In genomic region chr12:77134306-77135010, GRCm38 (mm10) we compare ENCODE assay signal across 23 mouse cellular contexts.
DNase-seq lines count a peak whose midpoint lies in the region; ATAC-seq and TF ChIP-seq lines count a peak whose summit lies in the region.
"Had no signal": no experiment of that assay in that cellular context is flagged by ENCODE, and none has a peak within 500 bp of the region (broad histone marks: within the 10 kb centered on the region; RNA-seq: fewer than 3 reads in every experiment).

No protein-coding gene starts in this region.

- TF ChIP-seq CTCF in small intestine, adult 2 months (IDR thresholded peaks at IDR 0.05; ENCODE audit: extremely low read depth, insufficient read length, insufficient replicate concordance, low read depth, low read length): no peak
- TF ChIP-seq CTCF in forebrain, postnatal 0 days (IDR thresholded peaks at IDR 0.05; ENCODE audit: low read depth): no peak

- no peaks in the 10 kb centered on the region for H3K27me3 ChIP-seq in limb, embryonic 14.5 days (ENCODE audit: control insufficient read depth, insufficient read depth, low read length)
- H3K27me3 ChIP-seq in limb, embryonic 10.5 days (ENCODE audit: low read depth, poor library complexity, severe bottlenecking): no peaks in the 10 kb centered on the region
- H3K27me3 ChIP-seq in small intestine, adult 2 months (ENCODE audit: control insufficient read depth, insufficient read depth, low read length): no peaks in the 10 kb centered on the region
- H3K27me3 ChIP-seq in forebrain, postnatal 0 days (ENCODE audit: insufficient read depth, low read length): no peaks in the 10 kb centered on the region
- H3K27me3 ChIP-seq: limb, embryonic 12.5 days; lung, embryonic 15.5 days; midbrain, embryonic 13.5 days had no signal

- TF ChIP-seq POLR2A in limb, embryonic 14.5 days (IDR thresholded peaks at IDR 0.05; ENCODE audit: borderline replicate concordance, extremely low read depth, insufficient read depth, insufficient read length): no peak
- TF ChIP-seq POLR2A in small intestine, adult 2 months (IDR thresholded peaks at IDR 0.05; ENCODE audit: low read depth, low read length): no peak

- H3K4me2 ChIP-seq in limb, embryonic 14.5 days (replicated peaks; ENCODE audit: low read depth, low read length, severe bottlenecking): no peak overlapping the region
- no peak overlapping the region for H3K4me2 ChIP-seq in forebrain, postnatal 0 days (ENCODE audit: low read depth)
- H3K4me2 ChIP-seq: limb, embryonic 12.5 days; lung, embryonic 15.5 days; midbrain, embryonic 13.5 days had no signal

- H3K9me3 ChIP-seq in limb, embryonic 14.5 days (ENCODE audit: control insufficient read depth, low read length): no peaks in the 10 kb centered on the region
- no peaks in the 10 kb centered on the region for H3K9me3 ChIP-seq in limb, embryonic 10.5 days (replicated peaks)
- no peaks in the 10 kb centered on the region for H3K9me3 ChIP-seq in forebrain, postnatal 0 days (ENCODE audit: low read length)
- H3K9me3 ChIP-seq: limb, embryonic 12.5 days; lung, embryonic 15.5 days; midbrain, embryonic 13.5 days had no signal

- H3K36me3 ChIP-seq in limb, embryonic 14.5 days (ENCODE audit: control insufficient read depth, insufficient read depth, low read length): no peaks in the 10 kb centered on the region
- H3K36me3 ChIP-seq in limb, embryonic 10.5 days: no peaks in the 10 kb centered on the region
- no peaks in the 10 kb centered on the region for H3K36me3 ChIP-seq in small intestine, adult 2 months (ENCODE audit: control insufficient read depth, insufficient read depth, low read length)
- no peaks in the 10 kb centered on the region for H3K36me3 ChIP-seq in forebrain, postnatal 0 days (ENCODE audit: insufficient read depth)
- H3K36me3 ChIP-seq: limb, embryonic 12.5 days; lung, embryonic 15.5 days; midbrain, embryonic 13.5 days had no signal

- WGBS in limb, embryonic 14.5 days: 67% methylated on average over 9 of the region's 9 CpGs
- 81% methylated on average over 9 of the region's 9 CpGs for WGBS in limb, embryonic 10.5 days
- 59% methylated on average over 9 of the region's 9 CpGs for WGBS in small intestine, adult 2 months
- 92% methylated on average over 9 of the region's 9 CpGs for WGBS in forebrain, postnatal 0 days

- H3K4me1 ChIP-seq in limb, embryonic 14.5 days (ENCODE audit: control insufficient read depth, insufficient read depth, low read length): no peaks in the 10 kb centered on the region
- 0 out of 2 replicates have a peak, but pooled peaks cover 2% of the 10 kb centered on the region for H3K4me1 ChIP-seq in limb, embryonic 10.5 days
- peaks cover 26% of the 10 kb centered on the region; the same call in 1 of the 2 replicates for H3K4me1 ChIP-seq in small intestine, adult 2 months (ENCODE audit: control insufficient read depth, insufficient read depth, insufficient read length, low read length)
- H3K4me1 ChIP-seq in forebrain, postnatal 0 days (ENCODE audit: insufficient read depth): no peaks in the 10 kb centered on the region
- H3K4me1 ChIP-seq: midbrain, embryonic 13.5 days had no signal

- H3K27ac ChIP-seq in limb, embryonic 14.5 days (replicated peaks; ENCODE audit: low read depth, low read length): no peak overlapping the region
- H3K27ac ChIP-seq in limb, embryonic 10.5 days: no peak overlapping the region
- H3K27ac ChIP-seq in small intestine, adult 2 months (ENCODE audit: insufficient read depth, low read depth, low read length): 0 out of 2 replicates have a peak overlapping the region, but pooled peaks have one; percentile 39
- H3K27ac ChIP-seq in forebrain, postnatal 0 days (ENCODE audit: low read depth, low read length): no peak overlapping the region
- H3K27ac ChIP-seq: limb, embryonic 12.5 days; liver, embryonic 14.5 days; lung, embryonic 15.5 days; midbrain, embryonic 13.5 days had no signal

- H3K4me3 ChIP-seq in limb, embryonic 14.5 days (replicated peaks; ENCODE audit: low read length): no peak overlapping the region
- H3K4me3 ChIP-seq in limb, embryonic 10.5 days: no peak overlapping the region
- H3K4me3 ChIP-seq in small intestine, adult 2 months (ENCODE audit: low read depth, low read length): no peak overlapping the region
- H3K4me3 ChIP-seq in forebrain, postnatal 0 days (ENCODE audit: low read depth, low read length): no peak overlapping the region
- H3K4me3 ChIP-seq: limb, embryonic 12.5 days; lung, embryonic 15.5 days; midbrain, embryonic 13.5 days; myocyte had no signal

- peak; percentile 26 for DNase-seq in embryo, embryonic 10 days (ENCODE audit: low spot score)
- DNase-seq in embryo, embryonic 11 days: no peak
- DNase-seq in limb, embryonic 14.5 days (ENCODE audit: low spot score): no peak
- DNase-seq in limb, embryonic 10.5 days (ENCODE audit: low spot score): no peak
- DNase-seq in embryo, embryonic 10.5 days (ENCODE audit: low spot score): peak; percentile 33
- DNase-seq in gastrocnemius, postnatal 10 days: no peak
- DNase-seq in forebrain, postnatal 0 days: no peak
- DNase-seq: adrenal gland, adult 2 months; cerebellum, adult 9-10 months; heart, adult 18-20 months; kidney, postnatal 36 days; layer of hippocampus, adult 9-11 months; spleen, adult 18-20 months; thymus, adult 18-20 months; thymus, postnatal 4 days had no signal

- ATAC-seq in limb, embryonic 14.5 days (ENCODE audit: low FRiP score, low read depth): peak; percentile 34; the same call in 1 of the 2 replicates
- no peak for ATAC-seq in forebrain, postnatal 0 days
- ATAC-seq: forebrain, embryonic 14.5 days; inflammation-experienced regulatory T-cells, adult 6 months; midbrain, embryonic 13.5 days had no signal

- H3K9ac ChIP-seq in limb, embryonic 14.5 days (ENCODE audit: low read depth, low read length, severe bottlenecking): no peak overlapping the region
- no peak overlapping the region for H3K9ac ChIP-seq in forebrain, postnatal 0 days
- H3K9ac ChIP-seq: limb, embryonic 12.5 days; liver, embryonic 14.5 days; lung, embryonic 15.5 days; midbrain, embryonic 13.5 days had no signal

Comparison
In these comparisons a context has a peak if more than half of its experiments do, and no peak if none do; other contexts are left out.
1. DNase-seq: peak in embryo, embryonic 10 days (single experiment) and embryo, embryonic 10.5 days (single experiment); none in embryo, embryonic 11 days (single experiment), limb, embryonic 14.5 days (single experiment), limb, embryonic 10.5 days (single experiment), gastrocnemius, postnatal 10 days (single experiment) and forebrain, postnatal 0 days (single experiment).